Mouse (Mus musculus) MEL (cell line): ENCODE results near the gene Rarb. TPM values are rescaled to one million over a fixed set of nuclear protein-coding genes. Genes with fewer than 3 reads are reported as not detected.

ENCODE experiments used
- DNase-seq: peaks from one replicate; pipeline ENCODE4 v3.0.0; 2011; ENCODE audit warnings: low read depth, low spot score
- H3K27ac ChIP-seq: 2 replicates; pipeline ENCODE4 v1.5.1; 2012; ENCODE audit warnings: low read depth, mild to moderate bottlenecking, control low read depth, low read length, moderate library complexity; ENCODE audit not compliant: control insufficient read depth
- H3K27me3 ChIP-seq, 2 experiments: fragments of 150-350 bp in 1 of 2; sonication (generic) in 1 of 2; 2 replicates each; pipeline ENCODE4 v1.6.1; 2012; ENCODE audit warnings: low read length in 2 of 2, mild to moderate bottlenecking in 2 of 2, improper control_type of control experiment in 1 of 2, moderate library complexity in 1 of 2; ENCODE audit not compliant: insufficient read depth in 2 of 2, control insufficient read depth in 1 of 2
- H3K36me3 ChIP-seq, 2 experiments: 2 replicates each; pipeline ENCODE4 v1.6.1; 2012 to 2014; ENCODE audit warnings: low read length in 2 of 2, improper control_type of control experiment in 1 of 2, inconsistent platforms in 1 of 2, mild to moderate bottlenecking in 1 of 2; ENCODE audit not compliant: insufficient read depth in 2 of 2, control insufficient read depth in 1 of 2
- H3K4me1 ChIP-seq, 2 experiments: fragments of 150-350 bp in 1 of 2; sonication (generic) in 1 of 2; 2 replicates each; pipeline ENCODE4 v1.6.1; 2012; ENCODE audit warnings: low read length in 2 of 2, improper control_type of control experiment in 1 of 2, mild to moderate bottlenecking in 1 of 2; ENCODE audit not compliant: insufficient read depth in 2 of 2, control insufficient read depth in 1 of 2
- H3K4me3 ChIP-seq, 2 experiments: fragments of 150-350 bp in 1 of 2; sonication (generic) in 1 of 2; 2 replicates each; pipeline ENCODE4 v1.5.1; 2012; ENCODE audit warnings: low read depth in 2 of 2, low read length in 2 of 2, mild to moderate bottlenecking in 2 of 2, moderate library complexity in 2 of 2, control low read depth in 1 of 2, improper control_type of control experiment in 1 of 2; ENCODE audit not compliant: control insufficient read depth in 1 of 2, insufficient read depth in 1 of 2
- H3K79me2 ChIP-seq: 2 replicates; pipeline ENCODE4 v1.6.1; 2012; ENCODE audit warnings: mild to moderate bottlenecking, low read length, moderate library complexity; ENCODE audit not compliant: control insufficient read depth, poor library complexity, insufficient read depth
- H3K9ac ChIP-seq: 2 replicates; pipeline ENCODE4 v1.6.1; 2012; ENCODE audit warnings: low read depth, mild to moderate bottlenecking, control low read depth, low read length, moderate library complexity; ENCODE audit not compliant: control insufficient read depth, poor library complexity, severe bottlenecking
- H3K9me3 ChIP-seq: fragments of 150-350 bp; sonication (generic); replicated peaks from 2 replicates; pipeline ENCODE4 v1.6.1; 2012; ENCODE audit warnings: mild to moderate bottlenecking, low read length, improper control_type of control experiment, moderate library complexity; ENCODE audit not compliant: insufficient read depth
- CTCF ChIP-seq, 3 experiments: IDR thresholded peaks in 2 of 3; conservative IDR thresholded peaks in 1 of 3; 2 replicates each; pipeline ENCODE4 v1.5.1; 2011 to 2012; ENCODE audit warnings: low read length in 3 of 3, low read depth in 2 of 3, mild to moderate bottlenecking in 2 of 3, improper control_type of control experiment in 1 of 3, inconsistent platforms in 1 of 3, mixed read lengths in 1 of 3, moderate library complexity in 1 of 3; ENCODE audit not compliant: control insufficient read depth in 1 of 3, insufficient read depth in 1 of 3, poor library complexity in 1 of 3, severe bottlenecking in 1 of 3
- ELF1 ChIP-seq: IDR thresholded peaks from 2 replicates; pipeline ENCODE4 v1.6.1; 2014; ENCODE audit warnings: low read depth, mild to moderate bottlenecking, inconsistent platforms, low read length, improper control_type of control experiment, moderate library complexity
- EP300 ChIP-seq, 2 experiments: IDR thresholded peaks; 2 replicates each; pipeline ENCODE4 v1.6.1; 2011; ENCODE audit warnings: improper control_type of control experiment in 2 of 2, low read length in 2 of 2, low read depth in 1 of 2, mild to moderate bottlenecking in 1 of 2
- GABPA ChIP-seq: IDR thresholded peaks from 2 replicates; pipeline ENCODE4 v1.6.1; 2012; ENCODE audit warnings: low read depth, mild to moderate bottlenecking, inconsistent platforms, low read length, improper control_type of control experiment, moderate library complexity
- JUND ChIP-seq: IDR thresholded peaks from 2 replicates; pipeline ENCODE4 v1.6.1; 2011; ENCODE audit warnings: low read depth, mild to moderate bottlenecking, improper control_type of control experiment, low read length
- KAT2A ChIP-seq: conservative IDR thresholded peaks from 2 replicates; pipeline ENCODE4 v1.6.1; 2012; ENCODE audit warnings: low read depth, low read length, improper control_type of control experiment, inconsistent platforms
- MEF2A ChIP-seq: IDR thresholded peaks from 2 replicates; pipeline ENCODE4 v1.6.1; 2014; ENCODE audit warnings: low read depth, mild to moderate bottlenecking, inconsistent platforms, low read length, improper control_type of control experiment; ENCODE audit not compliant: poor library complexity, insufficient replicate concordance, severe bottlenecking; ENCODE audit errors: extremely low read depth
- MXI1 ChIP-seq: IDR thresholded peaks from 2 replicates; pipeline ENCODE4 v1.6.1; 2011; ENCODE audit warnings: mild to moderate bottlenecking, low read depth, low read length, improper control_type of control experiment
- MYC ChIP-seq: IDR thresholded peaks from 2 replicates; pipeline ENCODE4 v1.6.1; 2011; ENCODE audit warnings: low read depth, mild to moderate bottlenecking, low read length, improper control_type of control experiment, moderate library complexity
- POLR2AphosphoS5 ChIP-seq: IDR thresholded peaks from 2 replicates; pipeline ENCODE4 v1.6.1; 2012; ENCODE audit warnings: low read depth, borderline replicate concordance, mild to moderate bottlenecking, inconsistent platforms, low read length, moderate library complexity, mixed read lengths
- RAD21 ChIP-seq: IDR thresholded peaks from 2 replicates; pipeline ENCODE4 v1.6.1; 2011; ENCODE audit warnings: mild to moderate bottlenecking, low read depth, low read length, improper control_type of control experiment
- SMC3 ChIP-seq: IDR thresholded peaks from 2 replicates; pipeline ENCODE4 v1.6.1; 2011; ENCODE audit warnings: low read depth, low read length, improper control_type of control experiment
- TAL1 ChIP-seq: IDR thresholded peaks from 2 replicates; pipeline ENCODE4 v1.6.1; 2012; ENCODE audit warnings: mild to moderate bottlenecking, inconsistent platforms, low read length, moderate library complexity, mixed read lengths
- TBP ChIP-seq: IDR thresholded peaks from 2 replicates; pipeline ENCODE4 v1.8.0; 2011; ENCODE audit warnings: low read depth, low read length, improper control_type of control experiment
- TCF12 ChIP-seq: IDR thresholded peaks from 2 replicates; pipeline ENCODE4 v1.6.1; 2014; ENCODE audit warnings: low read depth, mild to moderate bottlenecking, inconsistent platforms, low read length, improper control_type of control experiment, moderate library complexity
- UBTF ChIP-seq: IDR thresholded peaks from 2 replicates; pipeline ENCODE4 v1.6.1; 2012; ENCODE audit warnings: low read depth, mild to moderate bottlenecking, inconsistent platforms, low read length, improper control_type of control experiment, moderate library complexity, borderline replicate concordance; ENCODE audit not compliant: insufficient read depth
- USF1 ChIP-seq: IDR thresholded peaks from 2 replicates; pipeline ENCODE4 v1.6.1; 2014; ENCODE audit warnings: low read depth, mild to moderate bottlenecking, inconsistent platforms, low read length, improper control_type of control experiment, moderate library complexity
- ZC3H11A ChIP-seq: IDR thresholded peaks from 2 replicates; pipeline ENCODE4 v1.6.1; 2012; ENCODE audit warnings: low read depth, mild to moderate bottlenecking, inconsistent platforms, low read length, improper control_type of control experiment
- ZMIZ1 ChIP-seq: IDR thresholded peaks from 2 replicates; pipeline ENCODE4 v1.6.1; 2012; ENCODE audit warnings: low read depth, mild to moderate bottlenecking, inconsistent platforms, low read length, improper control_type of control experiment, moderate library complexity
- ZNF384 ChIP-seq: IDR thresholded peaks from 2 replicates; pipeline ENCODE4 v1.6.1; 2012; ENCODE audit warnings: low read depth, mild to moderate bottlenecking, inconsistent platforms, low read length, improper control_type of control experiment
- polyA plus RNA-seq, 2 experiments: library from polyadenylated mRNA; stranded (reverse) in 1 of 2; unstranded in 1 of 2; fragments of >175 nt in 1 of 2; fragments of >200 nt in 1 of 2; gene quantifications; 2 replicates each; pipeline versions ENCODE4 v1.2.1 to v1.2.4; 2012; ENCODE audit warnings: low replicate concordance in 2 of 2, low read depth in 1 of 2; ENCODE audit not compliant: insufficient read length in 2 of 2, insufficient read depth in 1 of 2, missing spikeins in 1 of 2
- total RNA-seq: library from RNA; depleted of rRNA; stranded (reverse); fragments of 300-350 nt; gene quantifications from 2 replicates; pipeline ENCODE4 v1.2.3, GENCODE M21; 2012

Gene Rarb
- total and polyA plus RNA-seq, 3 experiments = not detected

DNA sequence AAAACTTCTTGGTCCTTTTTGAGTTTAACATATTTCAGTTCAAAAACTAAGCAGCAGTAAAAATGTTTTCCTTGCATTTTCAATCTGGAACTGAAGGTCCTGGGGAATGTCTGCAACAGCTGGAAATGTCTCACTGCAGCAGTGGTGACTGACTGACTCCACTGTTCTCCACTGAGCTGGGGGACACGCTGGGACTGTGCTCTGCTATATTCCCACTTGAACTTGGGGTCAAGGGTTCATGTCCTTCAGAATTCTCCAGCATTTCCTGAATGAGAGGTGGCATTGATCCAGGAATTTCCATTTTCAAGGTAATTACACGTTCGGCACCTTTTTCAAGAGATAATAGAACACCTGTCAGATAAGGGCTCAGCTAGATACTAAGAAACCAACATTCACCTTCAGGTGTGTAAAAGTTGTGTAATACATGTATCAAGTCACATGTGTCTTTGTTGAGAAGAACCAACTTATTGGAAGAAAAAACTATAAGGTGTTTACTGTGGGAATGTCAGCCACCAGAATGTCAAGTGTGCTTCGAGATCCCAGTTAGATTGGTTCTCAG lies 386.9 kb downstream of the Rarb start:
- no peaks in the 10 kb centered on the region for H3K79me2 ChIP-seq
- no peak for TF ChIP-seq JUND
- TF ChIP-seq TCF12 = no peak
- TF ChIP-seq MEF2A = no peak
- no peak for TF ChIP-seq TBP
- no peak for TF ChIP-seq RAD21
- no peak for TF ChIP-seq ZMIZ1
- no peak for TF ChIP-seq GABPA
- no peak for TF ChIP-seq EP300 (IDR thresholded peaks at IDR 0.05; ENCODE audit: low read depth in 1 of 2, low read length in 2 of 2)
- TF ChIP-seq MYC = no peak
- TF ChIP-seq KAT2A = no peak
- TF ChIP-seq SMC3 = no peak
- TF ChIP-seq USF1 = no peak
- no peak for TF ChIP-seq CTCF (IDR thresholded peaks at IDR 0.05 in 2 of 3, conservative IDR thresholded peaks at IDR 0.05 in 1 of 3; ENCODE audit: control insufficient read depth in 1 of 3, insufficient read depth in 1 of 3, low read depth in 2 of 3, low read length in 3 of 3, poor library complexity in 1 of 3, severe bottlenecking in 1 of 3)
- TF ChIP-seq TAL1 = no peak
- no peak for TF ChIP-seq MXI1
- TF ChIP-seq UBTF = no peak
- no peak for TF ChIP-seq POLR2AphosphoS5
- H3K9me3 ChIP-seq = no peaks in the 10 kb centered on the region
- H3K27me3 ChIP-seq = no peaks in the 10 kb centered on the region
- no peak for DNase-seq
- H3K9ac ChIP-seq = no peak overlapping the region
- H3K4me3 ChIP-seq = no peak overlapping the region
- no peaks in the 10 kb centered on the region for H3K4me1 ChIP-seq
- H3K27ac ChIP-seq = no peak overlapping the region
- H3K36me3 ChIP-seq = peaks cover 0 to 16% of the 10 kb centered on the region in 2 experiments; a peak in 2 of 4 replicates

DNA sequence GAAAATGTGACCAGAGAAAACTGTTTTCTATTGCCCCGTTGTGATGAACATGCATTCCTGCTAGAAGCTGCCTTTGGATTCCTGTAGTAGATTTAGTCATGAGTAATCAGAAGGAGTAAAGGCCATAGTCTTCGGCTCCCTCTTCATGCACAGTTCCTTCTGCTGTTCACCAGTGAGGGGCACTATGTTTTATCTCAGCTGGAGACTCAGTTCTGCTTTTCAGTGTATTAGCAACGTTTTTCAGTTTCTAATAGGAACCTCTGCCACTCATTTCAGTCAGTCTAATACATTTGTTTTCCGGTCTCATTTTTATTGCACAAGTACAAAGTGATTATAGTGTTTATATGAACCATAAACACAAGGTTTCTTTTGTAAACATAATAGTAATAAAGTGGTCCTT lies 391.4 kb downstream of the Rarb start:
- TF ChIP-seq MXI1 = no peak
- TF ChIP-seq SMC3 = peak; percentile 15; the same call in 1 of the 2 replicates
- TF ChIP-seq ZC3H11A = no peak
- TF ChIP-seq ELF1 = no peak
- no peak for TF ChIP-seq KAT2A
- no peak for TF ChIP-seq ZNF384
- peak in 1 of 3 experiments; percentile 20; a peak in 1 of 6 replicates for TF ChIP-seq CTCF (IDR thresholded peaks at IDR 0.05 in 2 of 3, conservative IDR thresholded peaks at IDR 0.05 in 1 of 3; ENCODE audit: control insufficient read depth in 1 of 3, insufficient read depth in 1 of 3, low read depth in 2 of 3, low read length in 3 of 3, poor library complexity in 1 of 3, severe bottlenecking in 1 of 3)
- Histone ChIP-seq H3K27ac (no peak overlapping the region), H3K4me1 (no peaks in the 10 kb centered on the region), H3K36me3 (peaks cover 2 to 31% of the 10 kb centered on the region in 2 experiments), H3K4me3 (no peak overlapping the region), H3K79me2 (no peaks in the 10 kb centered on the region), H3K9me3 (no peaks in the 10 kb centered on the region), H3K9ac (no peak overlapping the region), H3K27me3 (no peaks in the 10 kb centered on the region)
- peak; percentile 38 for DNase-seq
